Mouse (Mus musculus): ENCODE results near the gene Nfatc2ip. TPM values are rescaled to one million over a fixed set of nuclear protein-coding genes. Genes with fewer than 3 reads are reported as not detected.

The Nfatc2ip gene
- polyA plus RNA-seq, 1 experiment from 2014 or later, result 3.0 TPM

Small RNAs within 50 kb of the gene (microRNA-seq; reads per million reads assigned to microRNA genes)
- not detected for gene Mir7058

Other genes with a start within 250 kb of the Nfatc2ip start
- 47.7 and 54.6 TPM in 2 replicates for gene Xpo6, start 196.2 kb downstream of the Nfatc2ip start, polyA plus RNA-seq (2015; fragmentation: Nextera tagmentation; extraction: Ambion mirVana)
- 212 and 215 TPM in 2 replicates for gene Sbk1, start 124.1 kb downstream of the Nfatc2ip start, polyA plus RNA-seq (2015; fragmentation: Nextera tagmentation; extraction: Ambion mirVana)
- gene Lat, start 27.2 kb downstream of the Nfatc2ip start, polyA plus RNA-seq (2015; fragmentation: Nextera tagmentation; extraction: Ambion mirVana), result 1.0 and 1.9 TPM in 2 replicates
- 58.6 and 69.2 TPM in 2 replicates for gene Spns1, start 19.3 kb downstream of the Nfatc2ip start, polyA plus RNA-seq (2015; fragmentation: Nextera tagmentation; extraction: Ambion mirVana)
- not detected in 2 replicates for gene Cd19, start 18.2 kb upstream of the Nfatc2ip start, polyA plus RNA-seq (2015; fragmentation: Nextera tagmentation; extraction: Ambion mirVana)
- 18.7 and 22.4 TPM in 2 replicates for gene Rabep2, start 32.0 kb upstream of the Nfatc2ip start, polyA plus RNA-seq (2015; fragmentation: Nextera tagmentation; extraction: Ambion mirVana)
- gene Atp2a1, start 66.4 kb upstream of the Nfatc2ip start, polyA plus RNA-seq (2015; fragmentation: Nextera tagmentation; extraction: Ambion mirVana), result 0.19 and 0.32 TPM in 2 replicates
- gene Sh2b1, start 78.7 kb upstream of the Nfatc2ip start, polyA plus RNA-seq (2015; fragmentation: Nextera tagmentation; extraction: Ambion mirVana), result 55.8 and 61.6 TPM in 2 replicates
- 114 and 123 TPM in 2 replicates for gene Tufm, start 90.6 kb upstream of the Nfatc2ip start, polyA plus RNA-seq (2015; fragmentation: Nextera tagmentation; extraction: Ambion mirVana)
- gene Atxn2l, start 106.7 kb upstream of the Nfatc2ip start, polyA plus RNA-seq (2015; fragmentation: Nextera tagmentation; extraction: Ambion mirVana), result 52.4 and 60.0 TPM in 2 replicates
- gene Eif3c, start 169.7 kb upstream of the Nfatc2ip start, polyA plus RNA-seq (2015; fragmentation: Nextera tagmentation; extraction: Ambion mirVana), result 209 and 212 TPM in 2 replicates
- gene Apobr, start 188.2 kb upstream of the Nfatc2ip start, polyA plus RNA-seq (2015; fragmentation: Nextera tagmentation; extraction: Ambion mirVana), result 0.38 and 0.46 TPM in 2 replicates
- gene Cln3, start 189.1 kb upstream of the Nfatc2ip start, polyA plus RNA-seq (2015; fragmentation: Nextera tagmentation; extraction: Ambion mirVana), result 26.3 and 30.8 TPM in 2 replicates
- gene Il27, start 198.2 kb upstream of the Nfatc2ip start, polyA plus RNA-seq (2015; fragmentation: Nextera tagmentation; extraction: Ambion mirVana), result not detected in 2 replicates
- gene Nupr1, start 234.1 kb upstream of the Nfatc2ip start, polyA plus RNA-seq (2015; fragmentation: Nextera tagmentation; extraction: Ambion mirVana), result 2.1 and 2.5 TPM in 2 replicates

All from forebrain, embryonic 13.5 days (tissue).